Mouse (Mus musculus): ENCODE measurements around the gene Ykt6.

Gene Ykt6

GRCm38 (mm10) chr11:5948546-5949250, 6.8 kb upstream of the Ykt6 start:
- DNase-seq (ENCODE audit: low read depth, low spot score) = no peak

- DNase-seq (ENCODE audit: low read depth, low spot score) = no peak
Observed at GRCm38 (mm10) chr11:5949586-5950352, 5.7 kb upstream of the Ykt6 start, which contains the start of gene Gck. Gene Gck (minus strand): TSS chr11:5950081.

- no peak for DNase-seq (ENCODE audit: low read depth, low spot score)
Observed at GRCm38 (mm10) chr11:5952501-5952900, 3.0 kb upstream of the Ykt6 start.

GRCm38 (mm10) chr11:5953130-5953765, 2.2 kb upstream of the Ykt6 start:
- DNase-seq (ENCODE audit: low read depth, low spot score) = peak; percentile 39

- DNase-seq (ENCODE audit: low read depth, low spot score) = no peak
Observed at GRCm38 (mm10) chr11:5954435-5954834, 1.1 kb upstream of the Ykt6 start.

- DNase-seq (ENCODE audit: low read depth, low spot score) = peak; percentile 58
Observed at GRCm38 (mm10) chr11:5954965-5955504, 458 bp upstream of the Ykt6 start.

GRCm38 (mm10) chr11:5960051-5960450, 4.6 kb downstream of the Ykt6 start:
- no peak for DNase-seq (ENCODE audit: low read depth, low spot score)

- no peak for DNase-seq (ENCODE audit: low read depth, low spot score)
Observed at GRCm38 (mm10) chr11:5965865-5966264, 10.4 kb downstream of the Ykt6 start.

GRCm38 (mm10) chr11:5966751-5967150, 11.3 kb downstream of the Ykt6 start:
- no peak for DNase-seq (ENCODE audit: low read depth, low spot score)

GRCm38 (mm10) chr11:5968223-5968622, 12.7 kb downstream of the Ykt6 start:
- no peak for DNase-seq (ENCODE audit: low read depth, low spot score)

- no peak for DNase-seq (ENCODE audit: low read depth, low spot score)
Observed at GRCm38 (mm10) chr11:5971202-5971601, 15.7 kb downstream of the Ykt6 start.

GRCm38 (mm10) chr11:5973151-5973550, 17.7 kb downstream of the Ykt6 start:
- no peak for DNase-seq (ENCODE audit: low read depth, low spot score)

GRCm38 (mm10) chr11:5974053-5974452, 18.6 kb downstream of the Ykt6 start:
- no peak for DNase-seq (ENCODE audit: low read depth, low spot score)

GRCm38 (mm10) chr11:5975068-5975467, 19.6 kb downstream of the Ykt6 start:
- DNase-seq (ENCODE audit: low read depth, low spot score) = no peak

- DNase-seq (ENCODE audit: low read depth, low spot score) = no peak
Observed at GRCm38 (mm10) chr11:5976106-5976505, 20.6 kb downstream of the Ykt6 start.

- DNase-seq (ENCODE audit: low read depth, low spot score) = no peak
Observed at GRCm38 (mm10) chr11:5979088-5979487, 23.6 kb downstream of the Ykt6 start.

- no peak for DNase-seq (ENCODE audit: low read depth, low spot score)
Observed at GRCm38 (mm10) chr11:5980108-5980507, 24.6 kb downstream of the Ykt6 start.

GRCm38 (mm10) chr11:5980561-5980960, 25.1 kb downstream of the Ykt6 start:
- DNase-seq (ENCODE audit: low read depth, low spot score) = no peak

GRCm38 (mm10) chr11:5981323-5981722, 25.8 kb downstream of the Ykt6 start:
- no peak for DNase-seq (ENCODE audit: low read depth, low spot score)

- no peak for DNase-seq (ENCODE audit: low read depth, low spot score)
Observed at GRCm38 (mm10) chr11:5983629-5984028, 28.1 kb downstream of the Ykt6 start.

- DNase-seq (ENCODE audit: low read depth, low spot score) = no peak
Observed at GRCm38 (mm10) chr11:5988126-5988525, 32.6 kb downstream of the Ykt6 start.

GRCm38 (mm10) chr11:5989954-5990593, 34.6 kb downstream of the Ykt6 start:
- DNase-seq (ENCODE audit: low read depth, low spot score) = no peak

Data from CD4-positive helper T cell, adult 2 months (primary cell).